Mouse (Mus musculus) B cell, adult 62 days (primary cell): ENCODE results near the gene Pacsin3. TPM values are rescaled to one million over a fixed set of nuclear protein-coding genes. Genes with fewer than 3 reads are reported as not detected.

Source experiments
- total RNA-seq: library from RNA; stranded (reverse); gene quantifications from 4 replicates; pipeline ENCODE4 v1.2.4, GENCODE M21; 2023

The Pacsin3 gene
- not detected in 4 replicates for total RNA-seq

GRCm38 (mm10) chr2:91255661-91256150 is at the start of gene Pacsin3:
Pacsin3 (plus strand) TSS chr2:91255954.

GRCm38 (mm10) chr2:91236601-91237510 is 18.9 kb upstream of the Pacsin3 start, which contains the start of gene Ddb2:
Ddb2 (minus strand) TSS chr2:91236982.

GRCm38 (mm10) chr2:91264711-91265681 is 9.2 kb downstream of the Pacsin3 start, which contains the start of gene Arfgap2:
Arfgap2 (plus strand) TSS chr2:91264974.

Other genes with a start within 250 kb of the Pacsin3 start
- 0.57 to 0.58 TPM in 2 of 4 replicates, not detected in the others for gene Rapsn, start 220.3 kb upstream of the Pacsin3 start, total RNA-seq
- gene Psmc3, start 201.9 kb upstream of the Pacsin3 start, total RNA-seq: 106 to 119 TPM (median 112 TPM) in 4 replicates
- 20.1 to 27.0 TPM (median 22.7 TPM) in 4 replicates for gene Slc39a13, start 185.5 kb upstream of the Pacsin3 start, total RNA-seq
- gene Spi1, start 173.6 kb upstream of the Pacsin3 start, total RNA-seq: 94.6 to 123 TPM (median 103 TPM) in 4 replicates
- 1.5 to 1.9 TPM (median 1.7 TPM) in 4 replicates for gene Mybpc3, start 137.8 kb upstream of the Pacsin3 start, total RNA-seq
- 97.5 to 113 TPM (median 111 TPM) in 4 replicates for gene Madd, start 72.1 kb upstream of the Pacsin3 start, total RNA-seq
- 2.2 to 4.7 TPM (median 2.6 TPM) in 4 replicates for gene Nr1h3, start 53.1 kb upstream of the Pacsin3 start, total RNA-seq
- gene Acp2, start 53.1 kb upstream of the Pacsin3 start, total RNA-seq: 3.9 to 5.7 TPM (median 4.4 TPM) in 4 replicates
- 39.2 to 49.1 TPM (median 43.6 TPM) in 4 replicates for gene Ddb2, start 19.0 kb upstream of the Pacsin3 start, total RNA-seq
- gene Arfgap2, start 9.0 kb downstream of the Pacsin3 start, total RNA-seq: 151 to 189 TPM (median 166 TPM) in 4 replicates
- gene 1110051M20Rik, start 188.8 kb downstream of the Pacsin3 start, total RNA-seq: 5.0 to 7.7 TPM (median 6.4 TPM) in 4 replicates
- 0.17 to 0.24 TPM (median 0.21 TPM) in 3 of 4 replicates, not detected in the other for gene Lrp4, start 201.6 kb downstream of the Pacsin3 start, total RNA-seq